Mouse (Mus musculus): ENCODE data around the gene Arhgef6.

Gene Arhgef6

DNA sequence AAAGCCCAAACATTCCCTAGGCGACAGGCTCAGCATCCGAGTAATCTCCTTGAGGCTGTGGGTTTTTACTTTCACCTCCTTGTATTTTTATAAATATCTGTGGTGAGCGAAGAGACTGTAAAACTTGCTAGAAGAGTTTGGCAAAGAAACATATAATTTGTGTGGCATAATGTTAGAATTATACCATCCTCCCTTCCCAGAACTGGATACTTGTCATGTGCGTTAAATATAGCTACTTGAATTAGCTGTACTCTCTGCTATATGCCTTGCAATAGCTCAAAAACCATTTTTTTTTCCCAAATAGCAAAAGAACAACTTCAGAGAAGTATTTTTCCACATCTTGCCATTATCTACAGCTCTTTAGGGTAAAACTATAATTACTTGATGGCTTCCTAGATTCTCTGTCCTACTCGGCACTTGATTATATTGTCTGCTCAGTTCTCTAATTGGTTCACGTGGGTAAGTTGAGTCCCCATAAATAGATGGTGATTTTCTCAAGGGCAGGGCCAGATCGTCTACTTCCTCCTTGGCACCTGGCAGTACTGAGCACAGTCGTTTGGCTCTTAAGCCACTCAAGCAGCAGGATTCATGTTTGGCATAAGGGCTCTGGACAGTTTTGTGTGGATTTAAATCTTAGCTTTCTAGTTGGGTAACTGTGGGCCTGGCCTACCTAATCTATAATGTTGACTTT is 35.2 kb downstream of the Arhgef6 start:
- peak; percentile 29 for DNase-seq (ENCODE audit: low read depth, low spot score)

DNA sequence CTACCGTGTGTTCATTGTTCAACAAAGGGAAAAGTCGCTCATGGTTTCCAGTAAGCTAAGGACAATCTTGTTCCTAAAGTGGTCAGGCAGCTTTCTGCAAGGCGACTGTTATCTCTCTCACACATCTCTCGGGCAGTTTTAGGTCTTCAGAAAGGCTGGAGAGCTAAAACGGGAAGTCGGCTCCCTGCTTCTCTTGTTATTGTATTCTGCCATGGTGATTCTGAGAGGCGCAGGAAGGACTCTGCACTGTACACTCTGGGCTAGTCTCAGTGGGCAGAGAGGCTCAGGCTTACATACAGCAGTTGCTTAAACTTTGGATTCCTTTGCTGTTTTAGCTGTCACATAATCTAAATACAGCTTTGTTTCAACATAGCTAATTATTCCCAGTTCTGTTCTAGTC is 39.6 kb downstream of the Arhgef6 start:
- no peak for DNase-seq (ENCODE audit: low read depth, low spot score)

DNA sequence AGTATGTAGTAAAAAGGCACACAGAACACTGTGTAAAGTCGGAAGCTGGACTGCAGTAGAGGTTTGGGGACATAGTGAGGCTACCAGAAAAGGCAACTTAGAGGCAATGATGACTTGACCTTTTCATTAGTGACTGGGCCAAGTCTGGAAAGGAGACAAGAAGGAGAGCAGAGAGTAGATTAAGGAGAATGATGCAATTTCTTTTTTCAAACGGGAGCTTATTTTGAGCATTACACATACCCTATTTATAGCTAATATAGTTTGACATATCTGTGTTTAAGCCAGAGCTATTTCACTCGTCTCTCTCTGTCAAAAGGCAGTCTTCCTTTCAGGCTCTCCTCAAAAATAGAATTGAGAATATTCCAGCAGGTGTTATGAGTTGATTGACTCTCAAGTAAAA is 50.1 kb downstream of the Arhgef6 start:
- no peak for DNase-seq (ENCODE audit: low read depth, low spot score)

DNA sequence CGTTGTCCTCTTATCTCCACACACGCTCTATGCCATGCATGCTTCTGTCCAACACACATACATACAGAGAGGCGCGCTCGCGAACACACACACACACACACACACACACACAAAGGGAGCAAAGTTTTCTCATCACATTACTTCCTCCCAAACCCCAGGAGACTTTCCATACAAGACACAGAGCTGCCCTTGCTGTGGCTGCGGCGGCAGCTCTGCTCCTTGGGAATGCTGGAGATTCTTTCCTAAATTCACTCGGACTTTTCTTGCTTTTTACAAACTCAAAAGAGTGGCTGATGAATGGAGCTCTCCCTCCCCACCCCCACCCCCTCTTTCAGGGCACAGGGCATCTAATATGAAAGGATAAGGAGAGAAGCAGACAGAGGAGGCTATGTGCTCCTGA is 52.2 kb downstream of the Arhgef6 start:
- no peak for DNase-seq (ENCODE audit: low read depth, low spot score)

DNA sequence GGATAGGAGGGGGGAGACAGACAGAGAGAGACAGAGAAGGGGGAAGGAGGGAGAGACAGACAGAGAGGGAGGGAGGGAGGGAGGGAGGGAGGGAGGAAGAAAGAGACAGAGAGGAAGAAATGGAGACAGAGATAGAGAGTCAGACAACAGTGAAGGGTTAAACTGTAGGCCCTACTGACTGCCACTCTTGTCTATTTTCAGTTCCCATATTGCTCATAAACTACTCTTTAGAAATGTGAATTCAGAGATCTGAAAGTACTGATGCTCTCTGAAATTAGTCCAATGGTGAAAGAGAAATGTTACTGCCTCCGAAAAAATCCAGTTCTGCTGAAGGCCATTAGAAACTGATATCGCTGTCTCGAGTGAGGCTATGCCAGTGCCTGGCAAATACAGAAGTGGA is 56.3 kb downstream of the Arhgef6 start:
- DNase-seq (ENCODE audit: low read depth, low spot score): no peak

DNA sequence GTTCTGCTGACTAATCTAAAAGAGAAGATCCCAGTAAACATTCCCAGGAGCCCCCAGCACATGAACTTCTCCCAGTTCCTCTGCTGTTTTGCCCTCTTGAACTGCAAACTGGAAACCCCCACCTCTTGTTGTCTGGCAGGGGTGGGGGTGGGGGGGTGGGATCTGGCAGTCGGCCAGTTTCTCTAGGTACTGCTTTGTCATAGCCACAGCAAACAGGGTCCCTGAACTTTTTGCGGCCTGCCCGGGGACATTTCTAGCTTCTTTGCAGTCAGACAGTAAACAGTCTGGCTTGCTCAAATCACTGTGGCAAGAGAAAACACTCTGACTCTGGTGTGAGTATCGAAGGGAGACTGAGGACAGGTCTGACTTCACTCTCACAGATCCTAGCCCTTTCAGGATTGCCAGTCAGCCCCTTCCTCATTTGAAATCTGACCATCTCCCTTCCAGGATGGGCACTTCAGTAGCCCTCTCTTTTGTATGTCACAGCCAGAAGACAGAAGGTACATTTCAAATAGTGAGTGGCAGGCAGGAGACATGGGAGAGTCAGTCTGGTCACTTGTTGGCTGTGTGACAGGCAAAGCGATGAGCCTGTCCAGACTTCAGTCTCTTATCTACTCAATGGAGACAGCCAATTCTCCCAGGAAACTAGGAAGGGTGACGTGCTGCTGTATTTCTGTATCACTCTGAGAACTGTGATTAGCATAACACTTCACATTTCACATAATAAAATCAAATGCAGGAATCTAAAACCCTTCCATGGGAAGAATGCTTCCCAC is 60.8 kb downstream of the Arhgef6 start:
- DNase-seq (ENCODE audit: low read depth, low spot score): no peak

DNA sequence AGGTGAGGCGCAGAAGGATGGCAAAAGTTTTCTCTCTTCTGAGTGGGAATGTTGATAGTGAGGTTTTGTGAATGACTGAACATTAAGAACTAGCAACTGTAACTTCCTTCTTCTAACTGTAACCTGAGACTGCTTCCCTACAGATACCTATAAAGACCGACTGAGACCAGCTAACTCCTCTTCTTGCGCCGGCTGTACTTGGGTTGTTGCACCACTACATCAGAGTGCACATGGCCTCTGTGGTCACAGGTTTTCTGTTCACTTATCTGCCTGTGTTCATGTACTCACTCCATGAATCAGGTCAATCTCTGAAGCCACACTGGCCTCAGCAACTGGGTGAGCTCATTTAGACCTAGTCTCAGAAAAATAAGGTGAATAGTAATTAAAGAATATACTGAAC is 75.0 kb downstream of the Arhgef6 start:
- no peak for DNase-seq (ENCODE audit: low read depth, low spot score)

DNA sequence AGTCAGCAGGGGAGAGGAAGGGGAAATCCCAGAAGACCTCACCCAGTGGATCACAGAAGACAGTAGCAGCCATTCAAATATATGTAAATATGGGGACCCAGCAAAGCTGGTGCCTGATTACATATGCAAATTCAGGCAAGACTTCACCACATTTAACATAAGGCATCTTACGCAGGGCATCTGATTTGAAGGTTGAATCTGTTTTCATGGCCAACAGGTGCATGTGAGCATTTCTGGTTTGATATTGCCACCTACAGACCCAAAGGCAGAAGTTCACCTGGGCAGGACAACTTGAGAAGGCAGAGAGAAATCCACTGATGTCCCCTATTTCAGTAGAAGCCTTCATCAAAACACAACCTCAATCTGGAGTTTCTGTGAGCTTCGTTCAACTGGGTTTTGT is 77.8 kb downstream of the Arhgef6 start:
- peak; percentile 2 for DNase-seq (ENCODE audit: low read depth, low spot score)

DNA sequence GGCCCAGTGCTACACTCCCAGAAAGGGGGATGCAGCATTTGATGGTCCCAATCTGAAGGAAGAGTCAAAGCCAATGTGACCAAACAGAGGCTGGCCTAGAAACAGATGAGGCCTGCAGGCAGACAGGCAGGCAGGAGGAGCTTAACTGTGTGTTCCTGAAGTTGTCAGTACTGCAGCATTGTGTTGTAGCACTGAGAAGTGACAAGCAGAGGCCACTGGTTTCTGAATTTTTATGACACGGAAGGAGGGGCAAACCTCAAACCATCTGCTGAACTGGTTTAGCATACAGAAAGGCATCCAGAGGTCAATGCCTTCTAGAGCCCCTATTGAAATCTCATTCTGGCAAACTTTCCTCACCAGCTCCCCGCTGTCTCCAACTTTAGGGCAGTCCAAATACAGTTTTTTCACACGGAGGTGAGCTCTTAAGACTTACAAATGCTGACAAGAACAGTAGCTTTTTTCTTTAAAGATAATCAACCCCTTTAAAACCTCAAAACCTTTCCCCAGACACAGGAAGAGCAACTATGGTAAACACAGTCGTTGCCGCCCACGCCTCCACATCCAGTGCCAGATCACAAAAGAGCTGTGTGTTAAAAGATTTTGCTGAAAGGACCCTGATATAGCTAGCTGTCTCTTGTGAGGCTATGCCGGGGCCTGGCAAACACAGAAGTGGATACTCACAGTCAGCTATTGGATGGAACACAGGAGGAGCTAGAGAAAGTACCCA is 85.0 kb downstream of the Arhgef6 start:
- DNase-seq (ENCODE audit: low read depth, low spot score): no peak

DNA sequence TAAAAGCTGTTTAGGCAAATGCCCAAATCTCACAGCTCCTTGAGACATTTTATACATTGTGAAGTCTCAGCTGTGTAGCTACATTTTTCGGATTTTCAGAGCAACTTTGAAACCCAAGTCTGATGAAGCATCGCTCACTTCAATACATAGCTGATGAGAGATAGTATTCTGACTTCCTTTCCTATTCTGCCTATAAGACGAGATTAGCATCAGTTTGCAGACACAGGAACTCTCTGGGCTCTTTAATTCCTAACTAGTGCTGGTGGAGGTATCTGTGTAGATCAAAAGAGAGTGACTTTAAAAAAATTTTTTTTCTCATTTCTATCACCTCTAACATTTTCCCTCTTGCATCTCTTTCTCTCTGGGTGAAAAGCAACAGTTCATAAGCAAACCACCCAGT is 100.0 kb downstream of the Arhgef6 start:
- DNase-seq (ENCODE audit: low read depth, low spot score): no peak

DNA sequence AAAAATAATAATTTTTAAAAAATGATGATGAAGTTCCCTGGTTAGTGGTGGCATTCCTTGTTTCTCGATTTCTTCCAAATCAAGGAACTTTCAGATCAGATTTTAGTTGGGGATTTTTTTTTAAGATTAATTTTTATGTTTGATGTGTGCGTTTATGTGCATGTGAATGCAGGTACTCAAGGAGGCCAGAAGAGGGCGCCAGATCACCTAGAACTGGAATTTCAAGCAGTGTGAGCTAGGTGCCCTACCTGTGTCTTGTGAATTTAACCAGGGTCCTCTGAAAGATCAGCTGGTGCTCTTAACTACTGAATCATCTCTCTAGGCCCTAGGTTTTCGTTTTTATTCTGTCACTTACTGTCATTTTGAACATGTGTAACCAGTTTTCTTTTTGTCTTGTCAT is 102.5 kb downstream of the Arhgef6 start:
- DNase-seq (ENCODE audit: low read depth, low spot score): no peak

DNA sequence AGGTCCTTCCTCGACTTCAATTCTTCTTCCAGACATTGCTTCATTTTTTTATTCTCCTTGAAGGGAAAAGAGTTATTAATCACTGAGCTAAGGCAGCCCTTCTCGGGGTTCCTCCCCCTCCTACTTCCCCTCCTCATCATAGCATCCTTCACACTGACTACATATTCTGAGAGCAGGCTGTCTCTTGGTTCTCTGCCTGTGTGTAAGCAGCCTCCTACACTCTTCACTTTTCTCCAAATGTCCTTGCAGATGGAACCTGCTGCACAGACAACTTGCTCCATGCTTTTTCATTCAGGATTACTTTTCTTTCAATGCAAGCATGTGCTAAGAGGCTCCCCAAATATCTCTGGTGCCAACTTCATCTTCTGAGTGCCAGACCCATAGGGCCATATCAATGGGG is 104.9 kb downstream of the Arhgef6 start:
- peak; percentile 46 for DNase-seq (ENCODE audit: low read depth, low spot score)

DNA sequence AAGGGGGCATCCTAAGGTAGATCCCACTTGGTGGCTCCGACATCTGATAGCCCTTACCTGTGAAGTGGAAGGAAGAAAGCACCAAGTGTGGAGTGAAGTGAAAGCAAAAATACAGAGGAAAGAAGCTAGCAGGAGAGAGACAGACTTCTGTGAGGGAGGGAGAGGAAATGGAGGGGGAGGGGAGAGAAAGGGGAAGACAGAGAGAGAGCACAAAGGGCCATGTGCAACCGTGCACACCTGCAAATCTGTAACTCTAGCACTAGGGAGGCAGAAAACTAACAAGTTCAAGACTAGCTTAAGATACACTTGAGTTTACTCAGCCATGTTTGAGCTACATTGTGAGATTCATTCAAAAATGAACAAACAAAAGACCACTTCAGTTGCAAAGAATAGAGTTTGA is 110.4 kb downstream of the Arhgef6 start:
- DNase-seq (ENCODE audit: low read depth, low spot score): no peak

DNA sequence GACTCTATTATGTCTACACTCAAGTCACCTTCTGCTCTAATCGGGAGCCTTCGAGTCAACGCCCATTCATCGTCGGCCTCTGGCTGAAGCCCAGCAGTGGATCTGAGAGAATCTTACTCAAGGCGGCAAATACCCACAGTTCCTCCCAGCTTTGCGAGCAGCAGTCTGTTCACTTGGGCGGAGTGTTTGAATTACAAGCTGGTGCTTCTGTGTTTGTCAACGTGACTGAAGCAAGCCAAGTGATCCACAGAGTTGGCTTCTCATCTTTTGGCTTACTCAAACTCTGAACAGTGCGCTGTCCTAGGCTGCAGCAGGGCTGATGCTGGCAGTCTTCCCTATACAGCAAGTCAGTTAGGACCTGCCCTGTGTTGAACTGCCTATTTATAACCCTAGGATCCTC is 115.2 kb downstream of the Arhgef6 start:
- peak; percentile 32 for DNase-seq (ENCODE audit: low read depth, low spot score)

DNA sequence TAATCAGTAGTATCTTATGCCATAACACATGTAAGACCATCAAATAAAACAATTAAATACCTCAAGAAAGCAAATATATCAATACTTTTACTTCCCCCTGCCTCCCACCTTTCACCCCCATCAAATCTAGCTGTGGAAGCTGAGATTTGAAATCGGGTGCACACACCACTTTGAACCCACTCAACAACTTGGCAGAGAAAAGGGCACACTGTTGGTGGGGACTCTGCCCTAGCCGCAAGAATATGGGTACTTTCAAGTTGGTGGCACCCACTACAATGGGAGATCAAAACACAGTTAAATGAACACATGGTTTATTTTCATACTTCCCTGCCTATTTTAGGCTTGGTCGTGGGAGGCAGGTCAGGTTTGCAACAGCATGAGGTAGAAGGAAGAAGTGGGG is 116.6 kb downstream of the Arhgef6 start:
- no peak for DNase-seq (ENCODE audit: low read depth, low spot score)

DNA sequence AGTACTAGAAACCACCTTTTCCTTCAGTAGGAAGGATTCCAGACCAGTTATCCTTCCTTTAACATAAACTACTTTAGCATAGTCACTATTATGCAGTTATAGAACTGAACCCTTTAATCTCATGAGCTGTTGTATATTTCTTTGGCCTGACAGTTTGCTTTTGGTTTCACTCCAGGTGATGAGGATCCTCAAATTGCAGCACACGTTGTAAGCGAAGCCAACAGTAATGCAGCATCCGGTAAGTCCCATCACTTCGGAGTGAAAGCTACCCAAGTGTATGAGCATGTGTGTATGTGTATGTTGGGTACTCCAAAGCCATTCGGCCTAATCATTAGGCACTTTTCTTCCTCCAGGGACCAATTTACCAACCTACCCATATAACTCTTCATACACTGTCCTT is 119.0 kb downstream of the Arhgef6 start:
- DNase-seq (ENCODE audit: low read depth, low spot score): no peak

DNA sequence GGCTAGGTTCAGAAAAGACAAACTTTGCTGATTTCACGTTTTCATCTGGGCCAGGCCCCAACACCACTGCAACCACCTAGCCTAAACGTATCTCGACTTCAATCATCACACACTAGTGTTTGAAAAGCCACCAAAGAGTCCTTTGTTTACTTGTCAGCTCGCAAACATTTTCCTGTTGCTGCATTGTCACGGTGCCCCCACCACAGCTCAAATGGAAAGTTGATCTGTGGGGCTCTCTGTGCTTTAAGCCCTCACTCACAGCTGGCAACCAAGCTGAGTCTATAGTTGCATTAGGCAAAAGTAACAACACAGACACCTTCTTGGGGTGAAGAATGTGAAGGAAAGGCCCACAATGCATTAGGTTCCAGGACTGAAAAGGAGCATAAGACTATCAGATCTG is 122.3 kb downstream of the Arhgef6 start:
- no peak for DNase-seq (ENCODE audit: low read depth, low spot score)

DNA sequence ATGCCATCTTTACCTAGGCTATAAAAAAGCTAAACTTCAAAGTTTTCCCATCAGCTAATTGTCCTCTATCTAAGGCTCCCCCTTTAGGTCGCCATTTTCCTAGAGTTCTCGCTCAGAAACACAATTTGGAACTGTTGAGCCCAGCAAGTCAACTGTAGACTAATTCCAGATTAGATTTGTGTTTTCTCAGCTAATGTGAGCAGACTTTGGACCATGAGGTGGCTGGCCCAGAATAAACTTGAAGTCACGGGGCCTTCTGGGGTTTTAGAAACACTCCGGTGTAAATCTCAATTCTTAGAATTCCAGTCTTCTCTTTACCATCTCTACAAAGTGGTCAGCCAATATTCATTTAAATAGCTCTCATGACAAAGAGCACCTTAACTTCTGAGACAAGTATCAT is 123.0 kb downstream of the Arhgef6 start:
- no peak for DNase-seq (ENCODE audit: low read depth, low spot score)

DNA sequence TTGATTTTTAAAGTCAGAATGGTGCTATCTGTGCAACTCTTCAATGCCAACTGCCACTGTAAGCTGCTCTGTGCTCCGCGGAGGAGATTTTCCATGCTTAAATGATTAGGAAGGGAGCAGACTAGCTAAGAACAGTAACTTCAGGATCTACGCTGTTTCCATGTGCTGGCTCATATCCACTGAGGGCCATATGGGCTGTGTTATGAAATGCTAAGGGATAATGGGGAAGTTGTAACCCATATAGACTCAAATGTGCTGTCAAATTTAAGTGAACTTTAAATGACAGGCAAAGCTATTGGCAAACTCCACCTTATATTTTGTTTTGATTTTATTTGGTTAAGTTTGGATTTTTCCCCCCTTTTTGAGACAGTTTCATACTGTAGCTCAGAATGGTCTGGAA is 125.7 kb downstream of the Arhgef6 start:
- no peak for DNase-seq (ENCODE audit: low read depth, low spot score)

DNA sequence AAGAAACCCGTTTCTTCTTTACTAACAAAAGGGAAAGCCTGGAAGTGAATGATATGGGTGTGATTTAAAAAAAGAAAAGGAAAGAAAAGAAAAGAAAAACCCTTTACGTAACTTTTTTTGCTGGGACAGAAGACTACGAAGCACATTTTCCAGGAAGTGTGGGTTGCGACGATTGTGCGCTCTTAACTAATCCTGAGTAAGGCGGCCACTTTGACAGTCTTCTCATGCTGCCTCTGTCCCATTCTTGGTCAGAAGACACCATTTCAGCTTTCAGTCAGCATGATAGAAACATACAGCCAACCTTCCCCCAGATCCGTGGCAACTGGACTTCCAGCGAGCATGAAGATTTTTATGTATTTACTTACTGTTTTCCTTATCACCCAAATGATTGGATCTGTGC is 126.7 kb downstream of the Arhgef6 start, which contains the start of gene Cd40lg:
Gene Cd40lg, plus strand, starts transcription at position 268 of the 400 bp plus-strand sequence.
- DNase-seq (ENCODE audit: low read depth, low spot score): no peak

DNA sequence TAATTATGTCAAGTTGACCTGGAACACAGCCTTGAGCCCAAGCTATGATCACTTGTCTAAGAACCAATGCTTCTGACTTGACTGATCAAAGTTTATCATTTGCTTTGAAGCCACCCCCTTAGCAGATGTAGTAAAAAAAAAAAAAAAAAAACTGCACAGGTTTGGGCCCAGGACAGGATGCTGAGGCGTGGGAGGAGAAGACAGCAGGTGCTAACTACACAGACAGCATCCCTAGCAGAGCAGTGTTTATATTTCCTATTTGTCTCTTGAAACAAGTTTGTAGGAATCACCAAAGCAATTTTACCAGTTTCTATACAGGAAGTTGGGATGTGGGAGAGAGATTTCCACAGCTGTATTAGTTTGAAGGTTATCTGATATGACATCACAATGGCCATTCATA is 127.9 kb downstream of the Arhgef6 start:
- DNase-seq (ENCODE audit: low read depth, low spot score): no peak

DNA sequence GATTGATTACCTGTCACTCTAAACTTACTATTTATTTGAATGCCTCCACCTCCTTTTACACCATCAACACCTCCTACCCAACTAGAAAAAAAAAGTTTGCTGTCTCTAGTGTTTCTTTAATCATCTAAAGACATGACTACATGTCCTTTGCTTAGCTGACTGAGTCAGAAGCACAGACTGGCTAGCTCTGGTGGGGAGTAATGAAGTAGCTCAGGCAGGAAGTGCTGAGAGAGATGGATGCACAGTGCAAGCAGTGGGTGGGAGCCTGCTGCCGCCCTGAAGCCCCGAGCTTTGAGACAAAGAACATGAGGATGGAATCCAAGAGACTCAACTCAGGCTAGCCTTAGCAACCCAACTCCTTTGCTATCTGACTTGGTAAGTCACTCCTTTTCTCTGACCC is 138.1 kb downstream of the Arhgef6 start:
- no peak for DNase-seq (ENCODE audit: low read depth, low spot score)

DNA sequence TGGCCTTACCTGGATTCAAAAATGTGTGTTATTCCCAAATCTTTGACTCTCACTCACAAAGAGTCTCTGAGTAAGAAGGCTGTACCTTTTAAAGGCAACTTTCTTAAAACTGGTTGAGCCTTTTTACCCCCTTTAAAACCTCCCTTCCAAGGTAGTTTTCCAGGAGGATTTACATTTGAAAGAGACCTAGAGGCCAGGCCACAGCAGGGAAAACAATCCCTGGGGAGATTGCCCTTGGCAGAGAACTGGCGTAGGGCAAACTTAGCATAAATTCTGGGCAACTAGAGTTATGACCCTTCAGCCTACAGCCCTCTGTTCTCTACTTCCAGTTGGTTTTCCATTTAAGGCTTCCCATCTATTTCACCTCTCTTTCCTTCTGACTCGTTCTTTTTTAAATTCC is 140.5 kb downstream of the Arhgef6 start:
- DNase-seq (ENCODE audit: low read depth, low spot score): no peak
